Mouse (Mus musculus) adrenal gland, postnatal 25 days (tissue): ENCODE measurements around the gene Tmem178. TPM values are rescaled to one million over a fixed set of nuclear protein-coding genes. Genes with fewer than 3 reads are reported as not detected.
A peak's percentile ranks its signal among the peaks of the same experiment; 100 is the strongest.
"Not testable (repeated sequence)": the region's sequence is repeated elsewhere in the genome, so short reads cannot be mapped to it uniquely, and the experiment has no call there.

Experiments used
- DNase-seq: peaks from one replicate; pipeline ENCODE4 v3.0.0; 2021; ENCODE audit warnings: mixed read lengths
- total RNA-seq: library from RNA; stranded (reverse); gene quantifications from 2 replicates; pipeline ENCODE4 v1.2.3, GENCODE M21; 2021

Tmem178 gene
- total RNA-seq, 1 experiment from 2014 or later: 5.3 TPM

GRCm38 (mm10) chr17:80945510-80945909, 1.1 kb downstream of the Tmem178 start:
- DNase-seq: not testable (repeated sequence)

- DNase-seq: no peak
These were observed 1.9 kb downstream of the Tmem178 start for GRCm38 (mm10) chr17:80946091-80946885.

- no peak for DNase-seq
These were observed 2.9 kb downstream of the Tmem178 start for GRCm38 (mm10) chr17:80947075-80947960.

GRCm38 (mm10) chr17:80949382-80949781, 5.0 kb downstream of the Tmem178 start:
- no peak for DNase-seq

GRCm38 (mm10) chr17:80949895-80950294, 5.5 kb downstream of the Tmem178 start:
- no peak for DNase-seq

- peak; percentile 29 for DNase-seq
These were observed 7.9 kb downstream of the Tmem178 start for GRCm38 (mm10) chr17:80952305-80952704.

- no peak for DNase-seq
These were observed 11.0 kb downstream of the Tmem178 start for GRCm38 (mm10) chr17:80955415-80955814.

GRCm38 (mm10) chr17:80955998-80956811, 11.8 kb downstream of the Tmem178 start:
- DNase-seq: no peak

GRCm38 (mm10) chr17:80958332-80958731, 13.9 kb downstream of the Tmem178 start:
- no peak for DNase-seq

- DNase-seq: no peak
These were observed 15.4 kb downstream of the Tmem178 start for GRCm38 (mm10) chr17:80959840-80960239.

GRCm38 (mm10) chr17:80967475-80967874, 23.0 kb downstream of the Tmem178 start:
- DNase-seq: no peak

GRCm38 (mm10) chr17:80969643-80970619, 25.5 kb downstream of the Tmem178 start:
- peak; percentile 24 for DNase-seq

GRCm38 (mm10) chr17:80970716-80971115, 26.3 kb downstream of the Tmem178 start:
- DNase-seq: no peak

- DNase-seq: no peak
These were observed 28.5 kb downstream of the Tmem178 start for GRCm38 (mm10) chr17:80972891-80973290.

GRCm38 (mm10) chr17:80977245-80977644, 32.8 kb downstream of the Tmem178 start:
- no peak for DNase-seq

- no peak for DNase-seq
These were observed 35.7 kb downstream of the Tmem178 start for GRCm38 (mm10) chr17:80980096-80980495.

GRCm38 (mm10) chr17:80981721-80982411, 37.4 kb downstream of the Tmem178 start:
- no peak for DNase-seq

GRCm38 (mm10) chr17:80982412-80982787, 38.0 kb downstream of the Tmem178 start:
- peak; percentile 59 for DNase-seq

- no peak for DNase-seq
These were observed 38.5 kb downstream of the Tmem178 start for GRCm38 (mm10) chr17:80982976-80983375.

- DNase-seq: no peak
These were observed 47.2 kb downstream of the Tmem178 start for GRCm38 (mm10) chr17:80991535-80992127.
